Mouse (Mus musculus): ENCODE data around the gene Slc25a18.

DNA sequence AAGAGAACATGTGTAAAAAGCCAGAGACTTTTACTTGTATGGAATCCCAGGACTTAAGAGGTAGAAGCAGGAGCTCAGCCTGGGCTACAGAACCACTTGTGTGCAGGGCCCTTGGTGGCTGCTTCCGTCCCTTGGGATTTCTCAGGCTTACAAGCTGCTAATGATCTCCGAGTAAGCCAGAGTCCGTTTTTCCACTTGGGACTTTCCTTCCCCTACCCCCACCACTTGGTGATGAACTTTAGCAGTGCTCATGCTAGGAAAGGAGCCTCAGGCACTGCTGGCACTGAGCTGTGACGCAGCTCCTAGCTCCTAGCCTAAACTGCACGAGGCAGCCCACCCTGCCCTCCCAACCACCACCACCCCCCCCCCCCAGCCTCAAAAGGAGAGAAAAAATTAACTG, 17.3 kb downstream of the Slc25a18 start:
- TF ChIP-seq CTCF (IDR thresholded peaks at IDR 0.05; ENCODE audit: control insufficient read depth, insufficient read depth, insufficient read length) (no peak), FOSL1 (IDR thresholded peaks at IDR 0.05; ENCODE audit: insufficient read depth, low read length, poor library complexity, severe bottlenecking) (no peak), MYOD1 (IDR thresholded peaks at IDR 0.05; ENCODE audit: control insufficient read depth, insufficient read length, low read depth) (no peak), MYOG (IDR thresholded peaks at IDR 0.05; ENCODE audit: control insufficient read depth, extremely low read depth, insufficient read length) (no peak), USF1 (IDR thresholded peaks at IDR 0.05; ENCODE audit: low read depth) (no peak)

Measured in C2C12 (cell line).